Mouse (Mus musculus) limb, embryonic 11.5 days (tissue): ENCODE measurements at regions not wholly inside any gene's neighbourhood (a gene's known extent, or its start where the extent isn't known, plus 50 kb on each side); places are given as distances from the start of the nearest gene placed in this dataset.

ENCODE experiments used
- ATAC-seq: fragments of 200-750 bp; cut with Nextera tagmentation; 2 replicates; pipeline ENCODE4 v1.8.0; 2017; ENCODE audit warnings: low read depth; ENCODE audit not compliant: insufficient number of reproducible peaks, low FRiP score, low TSS enrichment
- DNase-seq: peaks from one replicate; pipeline ENCODE4 v3.0.0-alpha.2; 2015; ENCODE audit warnings: low spot score
- H3K27ac ChIP-seq: fragments of 300-500 bp; sonication (generic); replicated peaks from 2 replicates; pipeline ENCODE4 v1.5.1; 2014; ENCODE audit warnings: low read depth, mild to moderate bottlenecking, low read length
- H3K27me3 ChIP-seq: fragments of 300-500 bp; sonication (generic); 2 replicates; pipeline ENCODE4 v1.6.1; 2014; ENCODE audit warnings: mild to moderate bottlenecking, low read length, mixed read lengths; ENCODE audit not compliant: control insufficient read depth, insufficient read depth
- H3K36me3 ChIP-seq: fragments of 300-500 bp; sonication (generic); 2 replicates; pipeline ENCODE4 v1.6.1; 2014; ENCODE audit warnings: mild to moderate bottlenecking, low read length, moderate library complexity, mixed read lengths; ENCODE audit not compliant: control insufficient read depth, insufficient read depth
- H3K4me1 ChIP-seq: fragments of 300-500 bp; sonication (generic); 2 replicates; pipeline ENCODE4 v1.6.1; 2014; ENCODE audit warnings: low read length, mixed read lengths; ENCODE audit not compliant: control insufficient read depth, insufficient read depth
- H3K4me2 ChIP-seq: fragments of 300-500 bp; sonication (generic); 2 replicates; pipeline ENCODE4 v1.6.1; 2014; ENCODE audit warnings: low read depth, mild to moderate bottlenecking, moderate library complexity; ENCODE audit not compliant: severe bottlenecking
- H3K4me3 ChIP-seq: fragments of 300-500 bp; sonication (generic); 2 replicates; pipeline ENCODE4 v1.5.1; 2014; ENCODE audit warnings: low read depth, low read length
- H3K9ac ChIP-seq: fragments of 300-500 bp; sonication (generic); 2 replicates; pipeline ENCODE4 v1.6.1; 2014; ENCODE audit warnings: mild to moderate bottlenecking, low read length
- H3K9me3 ChIP-seq: fragments of 300-500 bp; sonication (generic); 2 replicates; pipeline ENCODE4 v1.6.1; 2016; ENCODE audit warnings: low read length; ENCODE audit not compliant: control insufficient read depth
- whole genome bisulfite sequencing: fragments of 180-500 bp; shearing (Covaris S2); extraction: QIAGEN DNeasy Blood & Tissue Kit; methylation state at CpG from one replicate; pipeline ENCODE4 v1.1.7; 2014; 5-methylcytosine and 5-hydroxymethylcytosine counted together

GRCm38 (mm10) chr11:19601216-19601938, 322.8 kb upstream of the Spred2 start:
- no peak for ATAC-seq
- H3K9me3 ChIP-seq = no peaks in the 10 kb centered on the region
- H3K9ac ChIP-seq = no peak overlapping the region
- no peaks in the 10 kb centered on the region for H3K36me3 ChIP-seq
- H3K27me3 ChIP-seq = no peaks in the 10 kb centered on the region
- no peak overlapping the region for H3K4me2 ChIP-seq
- DNase-seq = no peak
- no peaks in the 10 kb centered on the region for H3K4me1 ChIP-seq
- no peak overlapping the region for H3K27ac ChIP-seq
- 89% methylated on average over 15 of the region's 15 CpGs for WGBS
- no peak overlapping the region for H3K4me3 ChIP-seq

DNA sequence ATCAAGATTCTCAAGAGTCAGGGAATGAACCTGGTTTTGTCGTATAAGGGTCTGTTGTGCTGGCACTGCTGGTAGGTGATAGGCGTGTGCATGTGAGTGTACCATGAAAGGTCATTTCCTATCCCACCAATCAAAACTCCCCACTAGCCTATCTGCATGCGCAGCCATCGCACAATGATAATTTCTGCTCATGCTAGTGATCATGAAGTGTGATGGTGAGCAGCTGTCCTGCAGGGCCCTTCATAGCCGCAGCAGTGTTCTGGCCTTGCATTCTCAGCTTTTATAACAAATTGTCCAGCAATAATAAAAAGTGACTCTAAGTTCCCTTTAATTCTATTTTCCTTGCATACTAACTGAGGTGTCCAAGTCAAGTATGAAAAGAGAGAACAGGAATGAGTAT, 321.7 kb upstream of the Spred2 start:
- no peak overlapping the region for H3K4me2 ChIP-seq
- DNase-seq (peak; percentile 16), ATAC-seq (no peak)

DNA sequence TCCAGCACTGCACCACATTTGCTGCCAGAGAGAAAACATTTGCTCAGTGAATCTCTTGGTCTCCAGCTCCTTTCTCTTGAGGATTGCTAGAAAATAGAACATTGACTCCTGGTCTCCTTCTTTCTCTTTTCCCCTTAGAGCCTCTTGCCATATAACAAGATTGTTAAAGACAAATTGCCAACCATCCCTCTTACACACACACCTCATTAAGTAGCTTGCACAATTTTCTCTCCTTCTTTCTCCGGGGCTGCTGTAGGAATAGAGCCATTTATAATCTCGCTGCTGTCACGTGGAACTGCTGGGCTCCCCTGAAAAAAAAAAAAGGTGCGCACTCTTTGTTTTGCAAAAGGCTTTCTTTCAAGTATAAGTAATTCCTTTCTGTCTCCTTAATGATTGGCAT, 318.6 kb upstream of the Spred2 start:
- peak; percentile 6 for DNase-seq
- 53% methylated on average over 4 of the region's 4 CpGs for WGBS
- Histone ChIP-seq H3K9me3 (no peaks in the 10 kb centered on the region), H3K4me3 (no peak overlapping the region), H3K9ac (no peak overlapping the region), H3K4me1 (no peaks in the 10 kb centered on the region), H3K4me2 (no peak overlapping the region), H3K27me3 (no peaks in the 10 kb centered on the region), H3K27ac (no peak overlapping the region), H3K36me3 (no peaks in the 10 kb centered on the region)
- ATAC-seq = no peak

More for the DNA sequence above, 321.7 kb upstream of the Spred2 start:
- no peak overlapping the region for H3K27ac ChIP-seq
- H3K9ac ChIP-seq = no peak overlapping the region
- no peak overlapping the region for H3K4me3 ChIP-seq
- H3K27me3 ChIP-seq = no peaks in the 10 kb centered on the region
- H3K9me3 ChIP-seq = no peaks in the 10 kb centered on the region
- H3K4me1 ChIP-seq = no peaks in the 10 kb centered on the region
- no peaks in the 10 kb centered on the region for H3K36me3 ChIP-seq
- 92% methylated on average over 5 of the region's 5 CpGs for WGBS

DNA sequence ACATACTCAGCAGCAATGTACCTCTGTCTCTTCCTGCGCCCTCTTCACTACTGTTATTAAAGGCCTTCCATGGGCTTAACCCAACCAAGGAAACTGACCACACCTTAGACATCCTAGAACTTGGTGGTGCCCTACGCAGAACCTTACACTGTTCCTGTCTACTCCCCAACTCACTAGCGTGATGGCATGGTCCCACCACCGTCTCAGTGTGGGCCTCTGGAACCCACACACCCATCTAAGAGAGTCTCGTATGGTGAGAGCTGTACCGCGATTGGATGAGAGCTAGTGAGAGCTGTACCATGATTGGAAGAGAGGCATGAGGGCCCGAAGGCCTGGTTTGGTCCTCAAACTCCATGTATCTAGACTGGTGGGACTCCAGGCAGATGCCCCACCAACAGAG, 317.2 kb upstream of the Spred2 start:
- Histone ChIP-seq H3K4me2 (no peak overlapping the region), H3K36me3 (no peaks in the 10 kb centered on the region), H3K4me3 (no peak overlapping the region), H3K27ac (no peak overlapping the region), H3K27me3 (no peaks in the 10 kb centered on the region), H3K9ac (no peak overlapping the region), H3K4me1 (no peaks in the 10 kb centered on the region), H3K9me3 (no peaks in the 10 kb centered on the region)
- ATAC-seq = no peak
- DNase-seq = peak; percentile 15
- 96% methylated on average over 8 of the region's 8 CpGs for WGBS

DNA sequence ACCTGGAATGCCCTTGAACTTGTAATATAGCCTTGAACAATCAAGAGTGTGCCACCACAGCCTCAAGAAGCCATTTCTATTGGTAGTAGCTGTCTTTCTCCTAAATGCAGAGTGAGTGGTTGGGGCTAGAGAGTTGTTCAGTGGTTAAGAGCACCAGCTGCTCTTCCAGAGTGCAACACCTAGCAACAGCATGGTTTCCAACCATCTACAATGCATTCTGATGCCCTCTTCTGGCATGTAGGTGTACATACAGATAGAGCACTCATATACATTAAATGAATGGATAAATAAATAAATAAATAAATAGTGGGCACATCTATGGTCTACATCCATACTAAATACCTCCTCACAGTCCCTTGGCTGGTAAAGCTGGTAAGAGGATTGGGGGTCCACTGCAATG, 316.2 kb upstream of the Spred2 start:
- no peaks in the 10 kb centered on the region for H3K27me3 ChIP-seq
- no peaks in the 10 kb centered on the region for H3K9me3 ChIP-seq
- peak; percentile 11 for DNase-seq
- H3K4me1 ChIP-seq = no peaks in the 10 kb centered on the region
- no peaks in the 10 kb centered on the region for H3K36me3 ChIP-seq
- H3K4me3 ChIP-seq = no peak overlapping the region
- no peak overlapping the region for H3K4me2 ChIP-seq
- H3K27ac ChIP-seq = no peak overlapping the region
- ATAC-seq = no peak
- no peak overlapping the region for H3K9ac ChIP-seq

- Histone ChIP-seq H3K4me2 (no peak overlapping the region), H3K4me1 (no peaks in the 10 kb centered on the region), H3K36me3 (no peaks in the 10 kb centered on the region), H3K27me3 (no peaks in the 10 kb centered on the region), H3K9me3 (no peaks in the 10 kb centered on the region), H3K27ac (no peak overlapping the region), H3K9ac (no peak overlapping the region), H3K4me3 (no peak overlapping the region)
- ATAC-seq (no peak), DNase-seq (no peak)
- 90% methylated on average over 4 of the region's 4 CpGs for WGBS
These were observed 315.7 kb upstream of the Spred2 start for GRCm38 (mm10) chr11:19608523-19608922.

DNA sequence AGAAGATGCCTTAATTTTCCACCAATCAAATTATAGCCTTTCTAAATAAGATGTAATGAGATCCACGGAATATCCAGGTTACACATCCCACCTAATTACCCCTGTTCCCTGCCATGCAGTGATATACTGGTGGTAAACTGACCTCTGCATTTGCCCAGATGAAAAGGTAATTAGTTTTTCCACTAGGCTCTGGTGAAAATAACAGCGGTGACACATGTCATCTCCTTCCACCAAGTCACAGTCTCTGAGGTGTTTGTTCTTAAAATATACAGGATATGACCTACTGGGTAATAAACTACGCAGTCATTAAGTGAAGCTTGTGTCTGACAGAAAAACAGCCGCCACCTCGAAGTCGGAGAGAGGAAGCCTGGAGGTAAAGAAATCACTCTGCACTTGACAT, 313.6 kb upstream of the Spred2 start:
- no peak for ATAC-seq
- DNase-seq = peak; percentile 23
- no peak overlapping the region for H3K4me2 ChIP-seq
- H3K9ac ChIP-seq = no peak overlapping the region
- no peak overlapping the region for H3K27ac ChIP-seq
- no peaks in the 10 kb centered on the region for H3K9me3 ChIP-seq
- H3K27me3 ChIP-seq = no peaks in the 10 kb centered on the region
- no peak overlapping the region for H3K4me3 ChIP-seq
- WGBS = 7% methylated on average over 6 of the region's 6 CpGs
- no peaks in the 10 kb centered on the region for H3K4me1 ChIP-seq
- no peaks in the 10 kb centered on the region for H3K36me3 ChIP-seq

- DNase-seq (no peak), ATAC-seq (no peak)
- Histone ChIP-seq H3K4me2 (no peak overlapping the region), H3K4me1 (no peaks in the 10 kb centered on the region), H3K36me3 (no peaks in the 10 kb centered on the region), H3K9me3 (no peaks in the 10 kb centered on the region), H3K9ac (no peak overlapping the region), H3K27me3 (no peaks in the 10 kb centered on the region), H3K27ac (no peak overlapping the region), H3K4me3 (no peak overlapping the region)
- WGBS = 77% methylated on average over 4 of the region's 4 CpGs
These were observed 313.0 kb upstream of the Spred2 start for GRCm38 (mm10) chr11:19611217-19611616.

DNA sequence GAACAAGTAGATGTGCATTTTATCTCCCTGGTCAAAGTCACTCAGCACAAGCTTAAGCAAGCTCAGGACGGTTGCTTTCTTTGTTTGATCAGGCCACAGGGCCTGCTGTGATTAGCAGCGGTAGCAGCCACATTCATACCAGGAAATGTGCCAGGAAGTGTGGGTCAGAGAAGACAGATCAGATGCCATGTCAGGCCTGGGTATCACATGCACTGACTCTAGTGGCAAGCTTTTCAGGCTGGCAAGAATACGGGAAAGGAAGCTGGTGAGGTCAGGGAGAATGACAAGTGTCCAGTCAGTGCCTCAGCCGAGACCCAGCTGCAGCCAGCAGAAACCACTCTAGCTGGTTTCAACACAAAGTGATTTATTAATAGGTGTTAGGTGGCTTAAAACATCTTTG, 307.7 kb upstream of the Spred2 start:
- no peak overlapping the region for H3K4me2 ChIP-seq
- ATAC-seq (no peak), DNase-seq (no peak)
- no peaks in the 10 kb centered on the region for H3K36me3 ChIP-seq
- no peak overlapping the region for H3K9ac ChIP-seq
- no peak overlapping the region for H3K4me3 ChIP-seq
- 53% methylated on average over 4 of the region's 4 CpGs for WGBS
- no peaks in the 10 kb centered on the region for H3K27me3 ChIP-seq
- no peaks in the 10 kb centered on the region for H3K4me1 ChIP-seq
- no peak overlapping the region for H3K27ac ChIP-seq
- no peaks in the 10 kb centered on the region for H3K9me3 ChIP-seq
